Mouse (Mus musculus) stomach, postnatal 0 days (tissue): ENCODE data around the gene Drc1. TPM values are rescaled to one million over a fixed set of nuclear protein-coding genes. Genes with fewer than 3 reads are reported as not detected.

Experiments
- ATAC-seq: fragments of 200-750 bp; cut with Nextera tagmentation; 2 replicates; pipeline ENCODE4 v1.8.0; 2017; ENCODE audit not compliant: low FRiP score, low TSS enrichment
- DNase-seq: peaks from one replicate; pipeline ENCODE4 v3.0.0-alpha.2; 2016; ENCODE audit warnings: low spot score
- H3K27ac ChIP-seq: fragments of 300-500 bp; sonication (generic); replicated peaks from 2 replicates; pipeline ENCODE4 v1.5.1; 2014; ENCODE audit warnings: mild to moderate bottlenecking, control low read depth
- H3K27me3 ChIP-seq: fragments of 300-500 bp; sonication (generic); 2 replicates; pipeline ENCODE4 v1.6.1; 2014; ENCODE audit warnings: low read length; ENCODE audit not compliant: control insufficient read depth, insufficient read depth
- H3K36me3 ChIP-seq: fragments of 300-500 bp; sonication (generic); 2 replicates; pipeline ENCODE4 v1.6.1; 2014; ENCODE audit warnings: low read length, mixed read lengths; ENCODE audit not compliant: control insufficient read depth, insufficient read depth
- H3K4me1 ChIP-seq: fragments of 300-500 bp; sonication (generic); replicated peaks from 2 replicates; pipeline ENCODE4 v1.6.1; 2014; ENCODE audit warnings: antibody characterized with exemption; ENCODE audit not compliant: control insufficient read depth, insufficient read depth
- H3K4me2 ChIP-seq: fragments of 300-500 bp; sonication (generic); replicated peaks from 2 replicates; pipeline ENCODE4 v1.6.1; 2014; ENCODE audit warnings: low read depth, mild to moderate bottlenecking, control low read depth, moderate library complexity
- H3K4me3 ChIP-seq: fragments of 300-500 bp; sonication (generic); 2 replicates; pipeline ENCODE4 v1.5.1; 2014; ENCODE audit warnings: low read depth, low read length, control low read depth
- H3K9ac ChIP-seq: fragments of 300-500 bp; sonication (generic); 2 replicates; pipeline ENCODE4 v1.6.1; 2014; ENCODE audit warnings: mild to moderate bottlenecking, low read length, control low read depth, mixed read lengths
- H3K9me3 ChIP-seq: fragments of 300-500 bp; sonication (generic); 2 replicates; pipeline ENCODE4 v1.6.1; 2016; ENCODE audit warnings: low read length; ENCODE audit not compliant: control insufficient read depth
- CTCF ChIP-seq: IDR thresholded peaks from 2 replicates; pipeline ENCODE4 v1.5.1; 2016; ENCODE audit warnings: antibody characterized with exemption, low read depth, mild to moderate bottlenecking, moderate library complexity
- EP300 ChIP-seq: optimal IDR thresholded peaks from 2 replicates; pipeline ENCODE3; 2016; ENCODE audit warnings: antibody characterized with exemption
- WGBS: fragments of 180-500 bp; shearing (Covaris S2); extraction: QIAGEN DNeasy Blood & Tissue Kit; methylation state at CpG from one replicate; pipeline ENCODE4 v1.1.7; 2014; 5-methylcytosine and 5-hydroxymethylcytosine counted together
- polyA plus RNA-seq: library from polyadenylated mRNA; unstranded; fragments of >200 nt; fragmentation: Nextera tagmentation; extraction: Ambion mirVana; gene quantifications from 2 replicates; pipeline ENCODE4 v1.2.1, GENCODE M21; 2015

Gene Drc1
- polyA plus RNA-seq = 1.1 and 1.7 TPM in 2 replicates

DNA sequence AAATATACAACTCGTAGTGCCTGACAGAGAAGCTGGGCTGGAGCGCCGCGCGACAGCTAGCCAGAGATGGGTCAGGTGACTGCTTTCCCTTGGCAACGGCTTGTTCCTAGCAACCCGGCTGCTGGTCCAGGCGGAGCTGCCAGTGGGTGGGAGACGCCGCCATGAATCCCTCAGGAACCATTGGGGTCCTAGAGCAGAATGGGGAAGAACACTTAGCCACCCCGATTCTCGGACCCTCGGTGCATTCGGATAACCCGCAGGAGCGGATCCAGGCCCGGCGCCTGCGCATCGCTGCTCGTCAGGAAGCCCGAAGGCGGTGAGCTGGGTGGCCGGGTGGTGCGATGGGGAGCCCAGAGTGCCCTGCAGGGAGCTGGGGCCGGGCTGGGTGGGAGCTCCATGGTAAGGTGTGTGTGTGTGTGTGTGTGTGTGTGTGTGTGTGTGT, at the start of gene Drc1:
Gene Drc1 (plus strand): TSS at position 98 of the 442 bp plus-strand sequence.
- WGBS = 6% methylated on average over 25 of the region's 26 CpGs
- Histone ChIP-seq H3K27me3 (no peaks in the 10 kb centered on the region), H3K9me3 (no peaks in the 10 kb centered on the region), H3K9ac (peak within 1 kb of the TSS; percentile 27; the same call in 1 of the 2 replicates), H3K27ac (no peak within 1 kb of the TSS), H3K4me2 (peak within 1 kb of the TSS; percentile 50), H3K4me3 (peak within 1 kb of the TSS; percentile 28), H3K36me3 (no peaks in the 10 kb centered on the region), H3K4me1 (no peaks in the 10 kb centered on the region)
- DNase-seq (peak; percentile 54), ATAC-seq (0 out of 2 replicates have a peak, but pooled peaks have one; percentile 40)
- TF ChIP-seq CTCF = no peak
- TF ChIP-seq EP300 = no peak

DNA sequence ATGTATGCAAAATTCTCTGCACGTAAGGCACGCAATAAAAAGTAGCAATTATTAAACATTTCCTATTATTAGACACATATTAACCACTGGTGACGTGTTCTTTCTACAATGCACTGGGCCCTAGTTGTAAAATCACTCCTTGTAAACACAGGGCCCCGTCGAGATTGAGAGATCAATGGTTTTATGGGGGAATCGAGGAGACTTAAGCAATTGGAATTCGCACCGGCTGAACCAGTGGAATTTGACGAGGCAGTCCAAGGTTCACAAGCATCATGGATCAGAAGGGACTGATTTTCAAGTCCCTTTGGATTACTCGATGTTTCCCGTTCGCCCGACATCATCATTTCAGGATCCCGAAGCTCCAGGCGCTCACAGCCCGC, 49.3 kb upstream of the Drc1 start:
- 35% methylated on average over 16 of the region's 16 CpGs for WGBS
- Histone ChIP-seq H3K4me3 (peak overlapping the region; percentile 82), H3K4me2 (peak overlapping the region; percentile 85), H3K9ac (peak overlapping the region; percentile 57), H3K9me3 (no peaks in the 10 kb centered on the region), H3K27ac (peak overlapping the region; percentile 76; the same call in 1 of the 2 replicates), H3K27me3 (no peaks in the 10 kb centered on the region), H3K4me1 (peaks cover 3% of the 10 kb centered on the region; the same call in 1 of the 2 replicates), H3K36me3 (no peaks in the 10 kb centered on the region)
- DNase-seq = no peak
- TF ChIP-seq CTCF (no peak), EP300 (no peak)
- no peak for ATAC-seq

DNA sequence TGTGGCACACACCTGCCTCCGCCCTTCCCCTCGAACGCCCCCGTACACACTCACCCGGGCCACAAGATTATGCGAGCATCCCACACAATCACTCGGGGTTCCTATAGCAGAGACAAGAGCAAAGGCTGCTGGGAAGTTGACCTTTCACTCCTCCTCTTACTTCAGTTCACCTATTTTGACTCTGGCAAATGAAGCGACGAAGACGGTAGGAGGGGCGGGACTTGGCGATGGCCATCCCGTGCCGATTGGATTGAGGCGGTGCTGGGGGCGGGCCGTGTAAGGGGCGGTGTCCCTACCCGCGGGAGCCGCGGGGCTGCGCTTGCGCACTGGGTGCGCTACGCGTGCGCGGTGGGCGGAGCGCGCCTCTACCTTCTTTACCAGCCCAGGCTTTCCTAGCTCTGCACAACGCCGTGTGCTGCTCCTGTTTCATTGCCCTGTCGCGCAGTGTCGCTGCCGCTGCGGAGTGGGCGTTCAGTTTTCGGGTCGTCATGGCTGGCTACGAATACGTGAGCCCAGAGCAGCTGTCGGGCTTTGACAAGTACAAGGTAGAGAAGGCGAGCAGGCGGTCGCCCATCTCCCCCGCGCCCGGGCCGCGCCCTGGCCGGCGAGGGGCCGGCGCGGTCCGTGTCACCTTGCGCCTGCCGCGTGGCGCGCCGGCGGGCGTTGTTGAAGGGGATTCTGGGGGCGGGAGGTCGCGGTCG, 48.8 kb upstream of the Drc1 start, which contains the start of gene Selenoi:
Gene Selenoi (plus strand): TSS at position 311 of the 701 bp plus-strand sequence.
- no peak for TF ChIP-seq CTCF
- no peak for TF ChIP-seq EP300
- Histone ChIP-seq H3K27ac (peak within 1 kb of the TSS; percentile 91), H3K4me1 (peaks cover 3% of the 10 kb centered on the region; the same call in 1 of the 2 replicates), H3K9ac (peak within 1 kb of the TSS; percentile 85), H3K9me3 (no peaks in the 10 kb centered on the region), H3K4me2 (peak within 1 kb of the TSS; percentile 85), H3K36me3 (no peaks in the 10 kb centered on the region), H3K4me3 (peak within 1 kb of the TSS; percentile 82), H3K27me3 (no peaks in the 10 kb centered on the region)
- WGBS = 5% methylated on average over 69 of the region's 71 CpGs
- ATAC-seq (peak; percentile 99), DNase-seq (peak; percentile 99)

DNA sequence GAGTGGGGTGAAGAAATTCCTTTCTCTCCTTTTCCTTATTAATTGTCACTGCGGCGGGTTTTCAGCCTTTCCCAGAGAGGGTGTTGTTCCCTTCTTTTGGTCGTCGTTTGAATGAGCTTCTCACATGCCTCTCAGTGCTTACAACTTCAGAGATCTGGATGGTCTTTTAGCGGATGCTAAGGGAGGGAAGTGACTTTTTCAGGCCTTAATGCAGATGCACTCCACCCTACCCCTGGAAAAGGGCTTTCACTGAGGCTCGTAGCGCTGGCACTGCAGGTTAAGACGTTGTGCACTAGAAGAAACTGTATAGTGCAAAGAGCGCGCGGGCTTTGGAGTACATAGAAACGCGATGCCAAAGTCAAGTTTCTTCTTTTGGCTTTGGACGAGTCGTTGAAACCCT, 48.1 kb upstream of the Drc1 start:
- no peaks in the 10 kb centered on the region for H3K36me3 ChIP-seq
- H3K9ac ChIP-seq = peak overlapping the region; percentile 85
- no peaks in the 10 kb centered on the region for H3K9me3 ChIP-seq
- TF ChIP-seq EP300 = no peak
- no peak for TF ChIP-seq CTCF
- peak overlapping the region; percentile 85 for H3K4me2 ChIP-seq
- DNase-seq = peak; percentile 39
- peak overlapping the region; percentile 82 for H3K4me3 ChIP-seq
- WGBS = under 1% methylated on average over 15 of the region's 15 CpGs
- ATAC-seq = no peak
- H3K4me1 ChIP-seq = peaks cover 3% of the 10 kb centered on the region; the same call in 1 of the 2 replicates
- no peaks in the 10 kb centered on the region for H3K27me3 ChIP-seq
- peak overlapping the region; percentile 91 for H3K27ac ChIP-seq

DNA sequence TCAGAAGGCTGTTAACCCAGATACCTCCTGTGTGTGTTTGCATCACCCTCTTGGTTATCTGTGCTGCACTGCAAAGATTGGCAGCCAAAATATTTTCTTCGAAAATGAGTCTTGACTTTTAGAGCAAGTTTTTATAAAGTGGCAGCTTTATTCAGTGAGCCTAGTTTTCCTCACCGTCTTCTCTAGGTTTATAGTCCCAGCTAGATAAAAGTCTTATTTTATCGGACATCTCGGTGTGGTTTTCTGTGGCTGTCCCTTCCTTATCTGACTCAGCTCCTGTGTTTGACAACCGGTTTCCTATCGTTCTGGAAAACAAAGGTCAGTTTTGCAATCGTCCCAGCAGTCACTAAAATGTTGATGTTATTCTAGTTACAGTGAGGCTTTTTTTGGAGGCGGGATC, 47.2 kb upstream of the Drc1 start:
- H3K9ac ChIP-seq = no peak overlapping the region
- H3K36me3 ChIP-seq = no peaks in the 10 kb centered on the region
- H3K4me3 ChIP-seq = peak overlapping the region; percentile 82; the same call in 1 of the 2 replicates
- H3K9me3 ChIP-seq = no peaks in the 10 kb centered on the region
- no peak for DNase-seq
- no peaks in the 10 kb centered on the region for H3K27me3 ChIP-seq
- 37% methylated on average over 8 of the region's 8 CpGs for WGBS
- H3K4me1 ChIP-seq = peaks cover 3% of the 10 kb centered on the region; the same call in 1 of the 2 replicates
- TF ChIP-seq CTCF (no peak), EP300 (no peak)
- H3K4me2 ChIP-seq = peak overlapping the region; percentile 85; the same call in 1 of the 2 replicates
- ATAC-seq = no peak
- no peak overlapping the region for H3K27ac ChIP-seq

DNA sequence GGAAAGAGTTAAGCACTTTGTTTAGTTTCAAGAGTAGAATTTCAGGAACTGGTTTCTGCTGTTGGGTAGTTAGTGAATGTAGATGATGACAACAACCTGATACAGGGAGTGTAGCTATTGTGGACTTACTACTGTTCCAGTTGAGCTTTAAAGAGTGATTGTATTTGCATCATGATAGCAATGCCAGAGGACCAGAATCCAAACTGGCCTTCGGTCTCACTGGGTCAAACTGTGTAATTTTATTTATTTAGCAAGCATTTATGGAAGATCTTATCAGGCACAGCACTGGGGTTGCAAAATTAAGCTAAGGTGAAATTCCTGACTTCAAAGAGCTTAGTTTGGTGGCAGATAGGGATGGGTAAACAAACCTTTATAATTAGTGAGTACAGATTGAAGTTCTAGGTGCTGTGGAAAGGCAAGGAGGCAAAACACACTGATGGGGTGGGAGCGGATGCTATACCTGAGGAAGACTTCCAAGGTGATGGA, 45.5 kb upstream of the Drc1 start:
- Histone ChIP-seq H3K36me3 (no peaks in the 10 kb centered on the region), H3K4me2 (no peak overlapping the region), H3K9me3 (no peaks in the 10 kb centered on the region), H3K4me3 (no peak overlapping the region), H3K4me1 (peaks cover 3% of the 10 kb centered on the region; the same call in 1 of the 2 replicates), H3K9ac (no peak overlapping the region), H3K27me3 (no peaks in the 10 kb centered on the region), H3K27ac (no peak overlapping the region)
- TF ChIP-seq CTCF (no peak), EP300 (no peak)
- ATAC-seq (no peak), DNase-seq (no peak)
- 75% methylated on average over 2 of the region's 2 CpGs for WGBS
